Mouse (Mus musculus): Measurements from ENCODE around the gene Ttc19. TPM values are rescaled to one million over a fixed set of nuclear protein-coding genes. Genes with fewer than 3 reads are reported as not detected.

The Ttc19 gene
- polyA plus RNA-seq, 1 experiment from 2014 or later = 21.2 TPM

GRCm38 (mm10) chr11:62287700-62288099 lies 6.4 kb downstream of the Ttc19 start:
- no peaks in the 10 kb centered on the region for H3K9me3 ChIP-seq
- H3K27ac ChIP-seq = no peak overlapping the region
- no peaks in the 10 kb centered on the region for H3K27me3 ChIP-seq (replicated peaks)
- H3K4me3 ChIP-seq (replicated peaks) = no peak overlapping the region
- WGBS = 93% methylated on average over 1 of the region's 1 CpGs
- H3K4me1 ChIP-seq = no peaks in the 10 kb centered on the region
- no peak for ATAC-seq (ENCODE audit: insufficient read depth, low FRiP score, low read depth)
- H3K9ac ChIP-seq = no peak overlapping the region
- no peaks in the 10 kb centered on the region for H3K36me3 ChIP-seq
- no peak overlapping the region for H3K4me2 ChIP-seq

- Histone ChIP-seq H3K27me3 (replicated peaks) (no peaks in the 10 kb centered on the region), H3K27ac (no peak overlapping the region), H3K9ac (no peak overlapping the region), H3K36me3 (peaks cover 5% of the 10 kb centered on the region; the same call in 1 of the 2 replicates), H3K4me2 (no peak overlapping the region), H3K4me1 (no peaks in the 10 kb centered on the region), H3K4me3 (replicated peaks) (no peak overlapping the region), H3K9me3 (no peaks in the 10 kb centered on the region)
- 83% methylated on average over 2 of the region's 2 CpGs for WGBS
- no peak for ATAC-seq (ENCODE audit: insufficient read depth, low FRiP score, low read depth)
Measured at GRCm38 (mm10) chr11:62294121-62294520, 12.8 kb downstream of the Ttc19 start.

DNA sequence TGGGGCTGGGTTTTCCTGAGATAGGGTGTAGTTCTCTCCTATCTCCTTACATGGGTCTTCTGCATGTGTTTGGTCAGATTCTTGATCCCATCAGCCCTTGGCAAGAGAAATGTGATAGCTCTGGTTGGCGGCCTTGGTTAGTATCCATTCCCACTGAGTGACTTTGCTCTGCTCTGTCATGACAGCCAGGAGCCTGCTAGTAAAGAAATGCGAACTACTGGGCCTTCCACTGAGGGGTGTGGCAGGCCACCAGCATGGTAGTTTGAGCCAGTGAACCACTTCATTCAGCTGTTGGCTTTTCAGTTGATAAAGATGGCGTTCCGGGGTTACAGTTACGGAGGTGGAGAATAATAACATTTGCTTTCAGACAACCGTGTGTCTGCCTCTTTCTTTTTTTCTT lies 17.6 kb downstream of the Ttc19 start:
- WGBS = 83% methylated on average over 6 of the region's 6 CpGs
- Histone ChIP-seq H3K4me1 (no peaks in the 10 kb centered on the region), H3K27ac (no peak overlapping the region), H3K27me3 (replicated peaks) (no peaks in the 10 kb centered on the region), H3K9ac (no peak overlapping the region), H3K9me3 (no peaks in the 10 kb centered on the region), H3K4me3 (replicated peaks) (no peak overlapping the region), H3K4me2 (no peak overlapping the region), H3K36me3 (no peaks in the 10 kb centered on the region)
- no peak for ATAC-seq (ENCODE audit: insufficient read depth, low FRiP score, low read depth)

DNA sequence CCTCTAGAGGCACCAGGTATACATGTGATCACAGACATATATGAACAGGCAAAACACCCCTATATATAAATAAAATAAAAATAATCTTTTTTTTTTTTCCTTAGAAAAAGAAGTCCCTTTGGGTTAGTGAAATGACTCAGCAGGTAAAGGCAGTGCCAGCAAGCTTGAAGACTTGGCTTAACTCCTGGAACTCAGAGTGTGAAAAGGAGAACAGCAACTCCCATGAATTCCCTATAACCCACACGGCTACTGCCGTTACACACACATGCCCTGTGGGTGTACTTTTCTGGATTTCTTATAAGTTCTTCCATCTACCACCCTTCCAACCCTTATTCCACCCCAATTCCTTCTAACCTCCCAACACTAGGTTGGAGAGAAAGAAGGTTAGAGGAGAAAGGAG lies 24.6 kb downstream of the Ttc19 start:
- Histone ChIP-seq H3K36me3 (no peaks in the 10 kb centered on the region; the same call in none of the 2 replicates), H3K4me2 (no peak overlapping the region), H3K27ac (no peak overlapping the region), H3K4me3 (replicated peaks) (no peak overlapping the region), H3K9ac (no peak overlapping the region), H3K4me1 (no peaks in the 10 kb centered on the region), H3K9me3 (no peaks in the 10 kb centered on the region), H3K27me3 (replicated peaks) (no peaks in the 10 kb centered on the region)
- ATAC-seq (ENCODE audit: insufficient read depth, low FRiP score, low read depth) = no peak
- 95% methylated on average over 2 of the region's 2 CpGs for WGBS

GRCm38 (mm10) chr11:62309296-62309695 lies 28.0 kb downstream of the Ttc19 start:
- H3K9ac ChIP-seq = no peak overlapping the region
- H3K9me3 ChIP-seq = no peaks in the 10 kb centered on the region
- no peaks in the 10 kb centered on the region for H3K27me3 ChIP-seq (replicated peaks)
- H3K4me1 ChIP-seq = no peaks in the 10 kb centered on the region
- no peak overlapping the region for H3K27ac ChIP-seq
- WGBS = 91% methylated on average over 2 of the region's 2 CpGs
- ATAC-seq (ENCODE audit: insufficient read depth, low FRiP score, low read depth) = no peak
- no peak overlapping the region for H3K4me3 ChIP-seq (replicated peaks)
- peaks cover 15% of the 10 kb centered on the region for H3K36me3 ChIP-seq
- H3K4me2 ChIP-seq = no peak overlapping the region

DNA sequence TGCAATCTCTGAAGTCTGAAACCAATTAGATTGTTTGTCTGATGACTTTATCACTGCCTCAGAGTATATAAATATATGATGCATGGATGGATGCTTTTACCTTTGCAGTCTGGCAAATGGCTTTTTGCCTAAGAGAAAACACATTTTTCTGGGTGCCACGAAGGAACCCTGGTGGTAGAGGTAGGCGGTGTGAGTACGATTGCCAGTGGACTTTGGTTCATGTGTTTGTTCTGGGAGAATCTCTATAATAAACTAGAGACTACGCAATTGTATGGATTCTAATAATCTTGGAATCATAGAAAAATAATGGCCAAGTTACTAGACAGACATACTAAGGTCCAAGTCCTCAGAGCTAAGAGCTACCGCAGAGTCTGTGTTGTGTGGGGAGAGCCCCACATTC lies 33.7 kb downstream of the Ttc19 start:
- no peaks in the 10 kb centered on the region for H3K9me3 ChIP-seq
- H3K4me1 ChIP-seq = no peaks in the 10 kb centered on the region
- WGBS = 94% methylated on average over 5 of the region's 5 CpGs
- H3K36me3 ChIP-seq = peaks cover 36% of the 10 kb centered on the region
- no peak overlapping the region for H3K9ac ChIP-seq
- H3K27me3 ChIP-seq (replicated peaks) = no peaks in the 10 kb centered on the region
- no peak for ATAC-seq (ENCODE audit: insufficient read depth, low FRiP score, low read depth)
- no peak overlapping the region for H3K4me2 ChIP-seq
- no peak overlapping the region for H3K27ac ChIP-seq
- H3K4me3 ChIP-seq (replicated peaks) = no peak overlapping the region

- H3K36me3 ChIP-seq = peaks cover 45% of the 10 kb centered on the region
- no peaks in the 10 kb centered on the region for H3K27me3 ChIP-seq (replicated peaks)
- no peak overlapping the region for H3K4me2 ChIP-seq
- H3K27ac ChIP-seq = no peak overlapping the region
- H3K9me3 ChIP-seq = no peaks in the 10 kb centered on the region
- 87% methylated on average over 11 of the region's 11 CpGs for WGBS
- no peaks in the 10 kb centered on the region for H3K4me1 ChIP-seq
- no peak overlapping the region for H3K4me3 ChIP-seq (replicated peaks)
- ATAC-seq (ENCODE audit: insufficient read depth, low FRiP score, low read depth) = no peak
- H3K9ac ChIP-seq = no peak overlapping the region
Measured at GRCm38 (mm10) chr11:62317746-62318145, 36.5 kb downstream of the Ttc19 start.

GRCm38 (mm10) chr11:62320097-62320496 lies 38.8 kb downstream of the Ttc19 start:
- ATAC-seq (ENCODE audit: insufficient read depth, low FRiP score, low read depth) = no peak
- no peaks in the 10 kb centered on the region for H3K27me3 ChIP-seq (replicated peaks)

GRCm38 (mm10) chr11:62323659-62324058 lies 42.4 kb downstream of the Ttc19 start:
- Histone ChIP-seq H3K9me3 (no peaks in the 10 kb centered on the region), H3K27me3 (replicated peaks) (no peaks in the 10 kb centered on the region), H3K4me2 (no peak overlapping the region), H3K9ac (no peak overlapping the region), H3K4me3 (replicated peaks) (no peak overlapping the region), H3K27ac (no peak overlapping the region), H3K4me1 (no peaks in the 10 kb centered on the region), H3K36me3 (peaks cover 43% of the 10 kb centered on the region)
- 68% methylated on average over 3 of the region's 3 CpGs for WGBS
- ATAC-seq (ENCODE audit: insufficient read depth, low FRiP score, low read depth) = no peak

More at GRCm38 (mm10) chr11:62320097-62320496, 38.8 kb downstream of the Ttc19 start:
- Histone ChIP-seq H3K27ac (no peak overlapping the region), H3K4me2 (no peak overlapping the region), H3K36me3 (peaks cover 35% of the 10 kb centered on the region), H3K4me3 (replicated peaks) (no peak overlapping the region), H3K9ac (no peak overlapping the region), H3K4me1 (no peaks in the 10 kb centered on the region), H3K9me3 (no peaks in the 10 kb centered on the region)
- 73% methylated on average over 3 of the region's 3 CpGs for WGBS

DNA sequence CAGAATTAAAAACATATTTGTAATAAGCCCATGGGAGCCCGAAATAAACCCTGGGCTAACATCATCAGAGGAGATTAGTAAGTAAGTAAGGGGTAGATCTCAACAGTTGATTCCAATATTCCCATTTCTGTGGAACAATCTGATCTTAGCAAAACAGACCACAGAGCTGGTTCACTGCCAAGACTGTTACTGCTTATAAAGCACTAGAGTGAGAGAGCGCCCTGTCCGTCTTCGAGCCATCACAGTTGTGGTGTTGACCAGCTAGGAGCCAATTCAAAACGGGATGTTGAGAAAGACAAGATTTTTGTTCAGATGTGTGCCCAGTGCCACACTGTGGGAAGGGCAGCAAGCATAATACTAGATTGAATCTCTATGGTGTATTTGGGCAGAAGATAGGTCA lies 49.9 kb downstream of the Ttc19 start:
- ATAC-seq (ENCODE audit: insufficient read depth, low FRiP score, low read depth) = no peak
- 89% methylated on average over 5 of the region's 5 CpGs for WGBS
- Histone ChIP-seq H3K9ac (no peak overlapping the region), H3K4me2 (no peak overlapping the region), H3K4me3 (replicated peaks) (no peak overlapping the region), H3K9me3 (no peaks in the 10 kb centered on the region), H3K4me1 (no peaks in the 10 kb centered on the region), H3K27ac (no peak overlapping the region), H3K36me3 (peaks cover 46% of the 10 kb centered on the region), H3K27me3 (replicated peaks) (no peaks in the 10 kb centered on the region)

DNA sequence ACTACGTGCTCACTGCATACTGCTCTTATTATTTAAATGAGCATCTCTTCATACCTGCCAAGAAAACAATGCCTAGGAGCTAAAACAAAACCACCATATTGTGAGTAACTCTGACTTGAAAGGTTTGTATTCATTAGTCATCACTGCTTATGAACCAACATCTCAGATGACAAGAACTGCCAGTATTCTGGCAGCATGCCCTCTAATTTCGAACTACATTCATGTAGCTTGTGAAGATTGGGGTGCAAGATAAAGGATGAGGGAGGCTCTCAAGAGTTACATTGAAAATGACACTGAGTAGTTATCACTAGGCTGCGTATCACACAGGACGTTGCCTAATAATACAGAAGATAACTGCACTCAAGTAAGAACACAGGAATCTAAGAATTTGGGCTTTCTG lies 51.0 kb downstream of the Ttc19 start:
- H3K4me3 ChIP-seq (replicated peaks) = no peak overlapping the region
- H3K9me3 ChIP-seq = no peaks in the 10 kb centered on the region
- H3K36me3 ChIP-seq = peaks cover 48% of the 10 kb centered on the region
- no peaks in the 10 kb centered on the region for H3K27me3 ChIP-seq (replicated peaks)
- H3K9ac ChIP-seq = no peak overlapping the region
- no peak overlapping the region for H3K27ac ChIP-seq
- no peak overlapping the region for H3K4me2 ChIP-seq
- no peaks in the 10 kb centered on the region for H3K4me1 ChIP-seq
- no peak for ATAC-seq (ENCODE audit: insufficient read depth, low FRiP score, low read depth)
- WGBS = 91% methylated on average over 4 of the region's 4 CpGs

DNA sequence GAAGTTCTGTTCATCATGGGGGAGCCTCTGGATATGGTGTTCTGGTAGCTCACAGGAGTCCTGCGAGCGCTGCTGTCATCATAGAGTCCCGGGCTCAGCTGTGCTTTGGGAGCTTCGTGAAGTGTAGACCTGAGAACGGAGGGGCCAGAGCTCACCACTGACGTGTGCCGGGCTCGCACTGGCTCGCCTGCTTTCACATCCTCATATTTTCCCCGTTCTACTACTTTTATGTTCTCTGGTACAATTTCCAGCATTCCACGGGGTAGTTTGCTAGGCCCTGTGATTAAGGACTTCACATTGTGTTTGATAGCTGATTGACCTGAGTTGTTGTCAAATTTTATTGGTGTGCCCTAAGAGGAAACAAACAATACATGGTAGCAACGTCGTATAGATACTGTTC lies 61.7 kb downstream of the Ttc19 start:
- H3K9ac ChIP-seq = no peak overlapping the region
- no peak overlapping the region for H3K4me3 ChIP-seq (replicated peaks)
- H3K4me2 ChIP-seq = no peak overlapping the region
- no peak for ATAC-seq (ENCODE audit: insufficient read depth, low FRiP score, low read depth)
- WGBS = 94% methylated on average over 13 of the region's 13 CpGs
- no peaks in the 10 kb centered on the region for H3K9me3 ChIP-seq
- no peak overlapping the region for H3K27ac ChIP-seq
- H3K4me1 ChIP-seq = no peaks in the 10 kb centered on the region
- peaks cover 25% of the 10 kb centered on the region for H3K36me3 ChIP-seq
- no peaks in the 10 kb centered on the region for H3K27me3 ChIP-seq (replicated peaks)

DNA sequence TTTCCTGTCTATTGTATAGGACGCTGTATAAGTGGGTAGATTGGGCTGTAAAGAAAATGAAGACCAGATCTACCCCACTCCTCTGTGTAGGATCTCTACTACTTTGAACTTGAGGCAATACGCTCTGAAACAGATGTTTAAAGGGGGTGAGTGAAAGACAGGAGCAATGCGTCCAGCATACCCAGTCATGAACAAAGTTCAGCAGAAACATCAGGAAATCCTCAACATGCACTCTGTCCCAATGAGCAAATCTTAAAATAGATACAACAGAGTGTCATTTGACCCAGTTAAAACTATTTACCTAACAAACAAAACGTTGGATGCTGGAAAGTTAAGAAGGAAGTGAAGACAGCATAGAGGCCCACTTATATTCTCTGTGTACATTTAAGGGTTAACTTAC lies 70.7 kb downstream of the Ttc19 start:
- Histone ChIP-seq H3K4me1 (no peaks in the 10 kb centered on the region), H3K9me3 (no peaks in the 10 kb centered on the region), H3K4me3 (replicated peaks) (no peak overlapping the region), H3K27me3 (replicated peaks) (no peaks in the 10 kb centered on the region), H3K4me2 (no peak overlapping the region), H3K27ac (no peak overlapping the region), H3K9ac (no peak overlapping the region), H3K36me3 (peaks cover 46% of the 10 kb centered on the region)
- ATAC-seq (ENCODE audit: insufficient read depth, low FRiP score, low read depth) = no peak
- WGBS = 86% methylated on average over 4 of the region's 4 CpGs

Measured in stomach, embryonic 15.5 days (tissue).